Mouse (Mus musculus): ENCODE data around the gene Camk2d.

Gene Camk2d

GRCm38 (mm10) chr3:126869561-126869960, 273.5 kb downstream of the Camk2d start:
- no peak for ATAC-seq (ENCODE audit: insufficient number of reproducible peaks, low FRiP score, low TSS enrichment)

- no peak for ATAC-seq (ENCODE audit: insufficient number of reproducible peaks, low FRiP score, low TSS enrichment)
Measured at GRCm38 (mm10) chr3:126870688-126871087, 274.6 kb downstream of the Camk2d start.

- ATAC-seq (ENCODE audit: insufficient number of reproducible peaks, low FRiP score, low TSS enrichment), result no peak
Measured at GRCm38 (mm10) chr3:126878233-126878632, 282.1 kb downstream of the Camk2d start.

GRCm38 (mm10) chr3:126886090-126886489, 290.0 kb downstream of the Camk2d start:
- no peak for ATAC-seq (ENCODE audit: insufficient number of reproducible peaks, low FRiP score, low TSS enrichment)

GRCm38 (mm10) chr3:126886644-126887043, 290.5 kb downstream of the Camk2d start:
- ATAC-seq (ENCODE audit: insufficient number of reproducible peaks, low FRiP score, low TSS enrichment), result no peak

Measured in cerebellum, adult (tissue).